In the genomic region with DNA sequence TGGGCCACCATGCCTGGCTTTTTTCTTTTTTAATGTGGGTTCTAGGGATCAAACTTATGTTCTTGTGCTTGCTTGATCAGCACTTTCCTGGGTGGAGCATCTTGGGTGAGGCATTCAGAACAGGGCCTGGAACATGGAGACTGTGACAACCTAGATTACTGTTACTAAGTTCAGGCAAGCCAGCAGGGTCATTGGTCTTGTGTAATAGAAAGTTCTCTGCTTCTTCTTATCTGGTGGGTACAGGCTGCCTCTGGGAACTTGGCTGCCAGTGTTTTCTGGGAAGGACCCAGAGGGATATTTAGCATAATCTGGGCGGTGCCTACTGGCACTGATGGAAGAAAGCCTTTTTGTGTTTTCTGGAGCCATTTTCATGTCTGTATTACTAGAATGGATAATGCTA, we compare ENCODE assay signal across 16 mouse cellular contexts.
DNase-seq lines count a peak whose midpoint lies in the region; ATAC-seq lines count a peak whose summit lies in the region.
"Had no signal": no experiment of that assay in that cellular context is flagged by ENCODE, and none has a peak within 500 bp of the region (broad histone marks: within the 10 kb centered on the region; RNA-seq: fewer than 3 reads in every experiment).

No protein-coding gene starts in this region.

- DNase-seq in heart, adult 9 months (ENCODE audit: low spot score in 2 of 2) = no peak
- DNase-seq in c-Kit-positive CD71-positive TER-119-negative erythroid progenitor cells, embryonic 14.5 days (ENCODE audit: low read depth) = peak; percentile 4
- no peak for DNase-seq in gastrocnemius, adult 8-10 months (ENCODE audit: low spot score in 2 of 2)
- no peak for DNase-seq in layer of hippocampus, adult 8-10 months (ENCODE audit: low spot score in 2 of 2)
- DNase-seq: adrenal gland, adult 8-10 months; adrenal gland, postnatal 36 days; cerebellum, adult 18-20 months; cerebellum, adult 9-11 months; forebrain, postnatal 0 days; gastrocnemius, postnatal 36 days had no signal

- no peak overlapping the region for H3K4me3 ChIP-seq in heart, embryonic 12.5 days
- H3K4me3 ChIP-seq in liver, embryonic 12.5 days = no peak overlapping the region
- H3K4me3 ChIP-seq: embryonic facial prominence, embryonic 10.5 days; forebrain, embryonic 13.5 days; hindbrain, embryonic 15.5 days had no signal

- H3K27me3 ChIP-seq in heart, embryonic 12.5 days (replicated peaks) = no peaks in the 10 kb centered on the region
- H3K27me3 ChIP-seq in liver, embryonic 12.5 days (replicated peaks) = no peaks in the 10 kb centered on the region
- H3K27me3 ChIP-seq: hindbrain, embryonic 15.5 days had no signal

- H3K9me3 ChIP-seq in heart, embryonic 12.5 days (replicated peaks) = no peaks in the 10 kb centered on the region
- no peaks in the 10 kb centered on the region for H3K9me3 ChIP-seq in liver, embryonic 12.5 days (replicated peaks)
- H3K9me3 ChIP-seq: embryonic facial prominence, embryonic 10.5 days; forebrain, embryonic 13.5 days; hindbrain, embryonic 15.5 days had no signal

- 80% methylated on average over 1 of the region's 1 CpGs for WGBS in heart, embryonic 12.5 days
- WGBS in liver, embryonic 12.5 days (ENCODE audit: insufficient replicate concordance) = 52% methylated on average over 1 of the region's 1 CpGs

- H3K4me1 ChIP-seq in heart, embryonic 12.5 days (replicated peaks) = peaks cover 10% of the 10 kb centered on the region
- H3K4me1 ChIP-seq in liver, embryonic 12.5 days = peaks cover 10% of the 10 kb centered on the region

- H3K36me3 ChIP-seq in heart, embryonic 12.5 days = no peaks in the 10 kb centered on the region
- H3K36me3 ChIP-seq in liver, embryonic 12.5 days = no peaks in the 10 kb centered on the region
- H3K36me3 ChIP-seq: embryonic facial prominence, embryonic 10.5 days; hindbrain, embryonic 15.5 days had no signal

- peak; percentile 69 for ATAC-seq in heart, embryonic 12.5 days (ENCODE audit: insufficient number of reproducible peaks, low FRiP score)
- peak; percentile 80 for ATAC-seq in liver, embryonic 12.5 days
- ATAC-seq: forebrain, embryonic 13.5 days; forebrain, postnatal 0 days; intestine, embryonic 16.5 days had no signal

- no peak overlapping the region for H3K9ac ChIP-seq in heart, embryonic 12.5 days
- H3K9ac ChIP-seq in liver, embryonic 12.5 days = no peak overlapping the region
- H3K9ac ChIP-seq: forebrain, embryonic 13.5 days; forebrain, postnatal 0 days; hindbrain, embryonic 15.5 days had no signal

- H3K4me2 ChIP-seq in heart, embryonic 12.5 days = no peak overlapping the region
- H3K4me2 ChIP-seq in liver, embryonic 12.5 days = no peak overlapping the region
- H3K4me2 ChIP-seq: forebrain, embryonic 13.5 days; hindbrain, embryonic 15.5 days had no signal

- H3K27ac ChIP-seq in heart, embryonic 12.5 days (ENCODE audit: poor library complexity, severe bottlenecking) = no peak overlapping the region
- H3K27ac ChIP-seq in liver, embryonic 12.5 days = no peak overlapping the region
- H3K27ac ChIP-seq: embryonic facial prominence, embryonic 10.5 days; forebrain, embryonic 13.5 days; hindbrain, embryonic 15.5 days had no signal
